Mouse (Mus musculus): Measurements from ENCODE around the gene Inip. TPM values are rescaled to one million over a fixed set of nuclear protein-coding genes. Genes with fewer than 3 reads are reported as not detected.

The Inip gene
- polyA plus RNA-seq, 1 experiment from 2014 or later: 17.3 TPM

DNA sequence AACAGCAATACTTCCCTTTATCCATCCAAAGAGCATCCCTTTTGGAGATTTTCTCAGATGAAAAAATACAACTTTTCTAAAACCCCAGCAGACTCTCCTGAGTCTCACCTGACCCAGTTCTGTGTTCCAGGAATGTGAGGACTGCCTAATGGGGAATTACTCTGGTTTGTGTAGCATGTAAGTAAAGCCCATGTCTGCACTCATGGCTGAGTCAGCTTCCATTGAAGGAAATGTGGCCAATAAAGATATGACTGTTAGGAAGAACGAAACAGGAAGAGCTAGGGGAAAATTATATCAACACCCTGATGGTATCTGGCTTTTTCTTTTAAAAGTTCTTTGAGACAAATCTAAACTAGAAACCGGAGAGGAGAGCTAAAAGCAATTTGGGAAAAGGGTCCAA, 33.7 kb downstream of the Inip start:
- Histone ChIP-seq H3K36me3 (replicated peaks) (peaks cover 30% of the 10 kb centered on the region), H3K4me1 (replicated peaks) (peaks cover 6% of the 10 kb centered on the region; the same call in 1 of the 2 replicates), H3K4me3 (replicated peaks) (no peak overlapping the region), H3K9me3 (replicated peaks) (no peaks in the 10 kb centered on the region), H3K27ac (replicated peaks) (no peak overlapping the region), H3K27me3 (no peaks in the 10 kb centered on the region), H3K9ac (no peak overlapping the region), H3K4me2 (no peak overlapping the region)
- WGBS (ENCODE audit: insufficient replicate concordance): 17% methylated on average over 2 of the region's 2 CpGs
- no peak for ATAC-seq (ENCODE audit: insufficient read depth)

DNA sequence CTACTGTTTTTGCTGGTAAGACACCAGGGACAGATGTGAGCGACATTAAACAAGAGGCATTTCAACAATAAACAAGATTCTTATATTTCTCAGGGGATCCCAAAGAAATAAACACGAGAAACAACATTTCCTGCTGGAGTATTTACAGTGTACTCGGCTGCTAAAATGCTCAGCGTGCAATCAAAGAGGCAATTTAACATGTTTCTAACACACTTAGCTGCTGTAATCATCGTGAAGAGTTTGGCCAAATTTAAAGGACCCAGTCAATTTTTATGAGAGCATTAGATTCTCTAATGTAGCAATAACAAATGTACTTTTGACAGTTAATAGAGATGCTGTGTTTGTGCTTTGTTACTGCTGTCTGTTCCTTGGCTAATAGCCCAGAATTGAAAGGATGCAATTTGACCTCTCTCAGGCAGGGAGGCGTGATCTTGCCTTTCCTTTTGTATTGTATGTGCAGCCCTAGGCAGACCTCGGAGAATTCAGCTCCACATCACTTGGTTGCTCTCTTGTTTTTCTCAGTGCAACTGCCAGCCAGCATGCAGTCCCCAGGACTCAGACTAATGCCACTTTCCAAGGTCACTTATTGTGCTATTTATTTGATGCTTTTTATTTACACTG, 35.9 kb downstream of the Inip start:
- Histone ChIP-seq H3K9ac (no peak overlapping the region), H3K27me3 (no peaks in the 10 kb centered on the region), H3K36me3 (replicated peaks) (peaks cover 8% of the 10 kb centered on the region), H3K9me3 (replicated peaks) (no peaks in the 10 kb centered on the region), H3K4me1 (replicated peaks) (peaks cover 6% of the 10 kb centered on the region; the same call in 1 of the 2 replicates), H3K4me2 (peak overlapping the region; percentile 13; the same call in 1 of the 2 replicates), H3K4me3 (replicated peaks) (no peak overlapping the region), H3K27ac (replicated peaks) (no peak overlapping the region)
- 42% methylated on average over 7 of the region's 7 CpGs for WGBS (ENCODE audit: insufficient replicate concordance)
- ATAC-seq (ENCODE audit: insufficient read depth): no peak

DNA sequence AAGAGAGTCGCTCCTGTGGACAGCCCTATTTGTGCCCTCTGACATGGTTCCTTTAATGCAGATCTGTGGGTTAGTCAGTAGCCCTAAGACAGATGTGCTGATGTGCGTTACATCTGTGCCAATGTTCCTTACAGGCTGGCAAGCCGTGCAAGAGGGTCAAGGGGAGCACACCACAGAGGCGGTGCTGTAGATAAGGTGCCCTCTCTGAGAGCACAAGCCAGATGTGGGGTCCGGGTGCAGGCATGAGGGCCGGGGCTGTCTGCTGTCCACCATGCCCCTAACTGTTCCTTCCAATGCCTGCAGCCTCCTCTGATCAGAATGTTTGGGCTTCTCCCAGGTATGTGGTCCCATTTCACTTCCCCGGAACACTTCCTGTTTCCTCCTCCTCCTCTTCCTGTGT, 36.4 kb downstream of the Inip start:
- Histone ChIP-seq H3K9ac (no peak overlapping the region), H3K27ac (replicated peaks) (no peak overlapping the region), H3K27me3 (no peaks in the 10 kb centered on the region), H3K36me3 (replicated peaks) (peaks cover 3% of the 10 kb centered on the region), H3K9me3 (replicated peaks) (no peaks in the 10 kb centered on the region), H3K4me1 (replicated peaks) (peaks cover 6% of the 10 kb centered on the region; the same call in 1 of the 2 replicates), H3K4me2 (peak overlapping the region; percentile 13; the same call in 1 of the 2 replicates), H3K4me3 (replicated peaks) (no peak overlapping the region)
- ATAC-seq (ENCODE audit: insufficient read depth): no peak
- WGBS (ENCODE audit: insufficient replicate concordance): 42% methylated on average over 7 of the region's 7 CpGs

DNA sequence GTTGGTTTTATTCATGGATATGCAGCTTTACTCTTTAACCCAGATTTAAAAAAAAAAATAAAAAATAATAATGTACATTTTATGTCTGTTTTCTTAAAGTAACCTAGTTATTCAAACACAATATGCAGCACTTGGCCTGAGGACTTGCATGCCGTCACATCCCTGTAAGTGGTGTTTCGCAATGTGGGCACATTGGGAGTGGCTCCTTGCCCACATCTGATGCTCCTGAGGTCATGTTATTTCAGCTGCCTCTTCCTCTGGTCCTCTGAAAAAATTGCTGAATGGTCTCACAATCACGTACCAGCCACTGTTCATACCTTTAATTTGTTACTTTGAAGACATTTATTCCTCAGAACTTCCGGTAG, 40.0 kb downstream of the Inip start:
- WGBS (ENCODE audit: insufficient replicate concordance): 58% methylated on average over 4 of the region's 4 CpGs
- Histone ChIP-seq H3K36me3 (replicated peaks) (no peaks in the 10 kb centered on the region), H3K4me3 (replicated peaks) (no peak overlapping the region), H3K27ac (replicated peaks) (no peak overlapping the region), H3K9ac (no peak overlapping the region), H3K4me1 (replicated peaks) (peaks cover 6% of the 10 kb centered on the region; the same call in 1 of the 2 replicates), H3K9me3 (replicated peaks) (no peaks in the 10 kb centered on the region), H3K4me2 (no peak overlapping the region), H3K27me3 (no peaks in the 10 kb centered on the region)
- ATAC-seq (ENCODE audit: insufficient read depth): no peak

DNA sequence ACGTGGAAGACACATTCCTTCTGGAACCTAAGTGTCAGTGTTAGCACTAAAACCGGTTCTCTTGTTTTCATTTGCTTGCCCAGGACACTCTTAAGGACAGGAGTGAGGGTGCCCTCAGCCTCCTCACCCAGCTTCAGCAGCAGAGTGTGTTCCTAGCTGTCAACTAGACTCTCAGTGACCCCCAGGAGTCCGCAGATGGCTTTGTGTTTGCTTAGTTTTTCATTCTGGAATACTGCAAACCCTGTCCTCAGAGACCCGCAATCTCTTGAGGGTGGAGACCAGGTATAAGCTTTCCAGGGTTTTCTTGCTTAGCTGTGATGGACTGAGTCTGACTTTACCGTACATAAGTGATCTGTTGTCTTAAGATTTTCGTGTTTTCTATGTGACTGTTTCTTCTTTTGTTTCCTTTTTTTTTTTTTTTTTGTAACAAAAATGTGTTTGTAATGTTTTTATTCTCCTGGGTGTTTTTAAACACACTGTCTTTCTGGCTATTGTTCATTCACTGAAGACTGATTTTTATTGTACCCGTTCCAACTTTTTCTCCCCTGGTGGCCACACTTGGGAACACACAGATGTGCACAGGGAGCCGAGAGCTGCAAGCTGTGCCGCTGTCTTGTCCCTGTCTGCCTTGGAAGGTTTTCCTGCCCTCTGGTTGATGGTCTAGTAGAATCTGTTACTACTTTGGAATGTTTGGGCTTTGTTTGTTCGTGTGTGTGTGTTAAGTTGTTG, 40.6 kb downstream of the Inip start:
- Histone ChIP-seq H3K27ac (replicated peaks) (no peak overlapping the region), H3K36me3 (replicated peaks) (no peaks in the 10 kb centered on the region), H3K4me2 (no peak overlapping the region), H3K27me3 (no peaks in the 10 kb centered on the region), H3K4me1 (replicated peaks) (peaks cover 6% of the 10 kb centered on the region; the same call in 1 of the 2 replicates), H3K4me3 (replicated peaks) (no peak overlapping the region), H3K9me3 (replicated peaks) (no peaks in the 10 kb centered on the region), H3K9ac (no peak overlapping the region)
- 54% methylated on average over 10 of the region's 10 CpGs for WGBS (ENCODE audit: insufficient replicate concordance)
- no peak for ATAC-seq (ENCODE audit: insufficient read depth)

DNA sequence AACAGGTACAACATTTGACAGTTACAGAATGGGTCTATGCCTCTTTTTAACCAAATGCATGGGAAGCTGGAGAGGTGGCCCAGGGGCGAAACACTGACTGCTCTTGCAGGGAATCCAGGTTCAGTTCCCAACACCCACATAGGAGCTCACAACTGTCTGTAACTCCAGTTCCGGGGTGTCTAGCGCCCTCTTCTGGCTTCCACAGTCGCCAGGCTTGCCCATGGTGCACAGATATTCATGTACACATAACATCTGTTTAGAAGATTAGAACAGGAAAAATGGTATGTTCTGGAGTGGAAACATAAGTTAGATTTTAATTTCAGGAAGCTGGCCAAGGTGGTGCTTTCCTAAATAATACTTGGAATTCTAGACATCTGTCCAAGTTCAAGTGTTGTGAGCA, 41.4 kb downstream of the Inip start:
- Histone ChIP-seq H3K4me1 (replicated peaks) (peaks cover 3% of the 10 kb centered on the region), H3K27me3 (no peaks in the 10 kb centered on the region), H3K36me3 (replicated peaks) (no peaks in the 10 kb centered on the region), H3K4me3 (replicated peaks) (no peak overlapping the region), H3K9me3 (replicated peaks) (no peaks in the 10 kb centered on the region), H3K27ac (replicated peaks) (no peak overlapping the region), H3K9ac (no peak overlapping the region), H3K4me2 (no peak overlapping the region)
- no peak for ATAC-seq (ENCODE audit: insufficient read depth)
- WGBS (ENCODE audit: insufficient replicate concordance): 54% methylated on average over 4 of the region's 4 CpGs

DNA sequence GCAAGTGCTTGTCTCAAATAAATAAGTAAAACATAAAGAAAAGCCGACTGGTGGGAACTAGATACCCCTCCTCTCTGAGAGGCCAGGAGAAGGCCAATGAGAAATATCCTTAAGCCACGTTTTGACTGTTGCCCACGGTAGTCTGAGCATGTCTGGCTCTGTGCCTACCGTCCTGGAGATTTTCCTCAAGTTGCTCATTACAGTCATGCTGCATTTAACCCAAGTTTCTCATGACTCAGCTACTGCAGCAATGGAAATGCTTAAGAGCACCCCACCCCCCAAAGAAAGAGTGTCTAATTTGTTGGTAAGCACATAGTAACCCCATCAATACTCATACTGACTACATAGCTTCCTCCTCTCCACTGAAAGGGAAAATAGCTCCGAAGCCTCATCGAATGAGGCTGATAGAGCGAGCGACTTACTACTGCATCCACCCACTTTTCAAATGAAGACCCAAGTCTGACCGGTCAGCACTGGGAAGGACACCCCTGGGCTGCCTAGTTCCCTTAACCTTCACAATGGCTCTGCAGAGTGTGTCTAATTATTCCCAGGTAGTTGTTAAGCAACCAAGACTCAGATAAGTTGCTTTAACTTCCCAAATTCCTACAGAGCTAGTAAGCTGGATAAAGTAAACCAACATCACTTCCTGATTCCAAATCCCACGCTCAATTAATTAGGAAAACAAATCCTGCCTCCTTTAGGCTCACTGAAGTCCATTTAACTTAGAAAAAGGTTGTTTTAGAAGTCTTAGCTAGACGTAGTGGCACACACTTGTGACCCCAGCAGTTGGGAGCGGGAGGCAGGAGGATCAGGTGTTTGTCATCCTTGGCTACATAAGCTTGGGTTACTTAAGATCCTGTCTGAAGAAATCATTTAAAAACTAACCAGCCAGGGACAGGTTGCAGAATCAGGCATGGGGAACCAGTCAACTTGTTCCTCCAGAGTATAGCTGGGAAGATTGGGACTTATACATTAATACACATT, 43.6 kb downstream of the Inip start:
- H3K4me2 ChIP-seq: no peak overlapping the region
- peaks cover 3% of the 10 kb centered on the region; the same call in 1 of the 2 replicates for H3K4me1 ChIP-seq (replicated peaks)
- 0 out of 2 replicates have a peak, but pooled peaks cover 2% of the 10 kb centered on the region for H3K36me3 ChIP-seq (replicated peaks)
- ATAC-seq (ENCODE audit: insufficient read depth): no peak
- no peak overlapping the region for H3K4me3 ChIP-seq (replicated peaks)
- H3K9me3 ChIP-seq (replicated peaks): no peaks in the 10 kb centered on the region
- H3K27ac ChIP-seq (replicated peaks): no peak overlapping the region
- H3K9ac ChIP-seq: no peak overlapping the region
- H3K27me3 ChIP-seq: no peaks in the 10 kb centered on the region
- 71% methylated on average over 12 of the region's 12 CpGs for WGBS (ENCODE audit: insufficient replicate concordance)

DNA sequence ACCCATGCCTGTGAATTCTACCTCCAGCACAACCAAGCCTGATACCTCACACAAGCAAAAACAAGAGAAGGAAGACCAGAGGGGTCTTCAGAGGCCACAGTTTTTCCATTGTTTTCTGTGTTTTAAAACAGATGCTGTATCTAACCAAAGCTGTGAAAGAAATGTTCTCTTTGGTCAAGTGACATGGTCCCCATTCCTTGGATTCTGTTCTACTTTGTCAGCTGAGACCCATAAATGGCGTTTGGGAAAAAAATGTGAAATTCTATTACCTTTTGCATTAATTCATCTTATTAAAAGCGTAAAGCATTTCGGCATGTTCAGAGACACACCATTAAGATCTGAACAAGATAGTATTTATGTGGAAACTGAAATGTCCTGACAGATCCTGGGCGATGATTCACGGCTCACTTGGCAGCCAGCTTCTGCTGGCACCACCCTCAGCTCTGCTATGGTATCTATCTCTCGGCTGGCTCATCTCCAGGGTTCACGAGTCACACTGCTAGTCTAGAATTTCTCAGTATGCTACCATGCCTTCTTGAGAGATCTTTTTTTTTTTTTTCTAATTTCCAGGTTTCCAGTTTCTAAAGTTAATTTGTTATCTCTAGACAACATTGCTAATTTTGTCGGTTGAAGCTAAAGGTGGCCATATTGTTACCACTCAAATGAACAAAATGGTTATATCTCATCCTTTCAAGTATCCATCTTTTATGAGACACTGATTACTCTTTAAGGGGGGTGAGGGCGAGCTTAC, 44.9 kb downstream of the Inip start:
- ATAC-seq (ENCODE audit: insufficient read depth): no peak
- H3K4me3 ChIP-seq (replicated peaks): no peak overlapping the region
- H3K27me3 ChIP-seq: no peaks in the 10 kb centered on the region

DNA sequence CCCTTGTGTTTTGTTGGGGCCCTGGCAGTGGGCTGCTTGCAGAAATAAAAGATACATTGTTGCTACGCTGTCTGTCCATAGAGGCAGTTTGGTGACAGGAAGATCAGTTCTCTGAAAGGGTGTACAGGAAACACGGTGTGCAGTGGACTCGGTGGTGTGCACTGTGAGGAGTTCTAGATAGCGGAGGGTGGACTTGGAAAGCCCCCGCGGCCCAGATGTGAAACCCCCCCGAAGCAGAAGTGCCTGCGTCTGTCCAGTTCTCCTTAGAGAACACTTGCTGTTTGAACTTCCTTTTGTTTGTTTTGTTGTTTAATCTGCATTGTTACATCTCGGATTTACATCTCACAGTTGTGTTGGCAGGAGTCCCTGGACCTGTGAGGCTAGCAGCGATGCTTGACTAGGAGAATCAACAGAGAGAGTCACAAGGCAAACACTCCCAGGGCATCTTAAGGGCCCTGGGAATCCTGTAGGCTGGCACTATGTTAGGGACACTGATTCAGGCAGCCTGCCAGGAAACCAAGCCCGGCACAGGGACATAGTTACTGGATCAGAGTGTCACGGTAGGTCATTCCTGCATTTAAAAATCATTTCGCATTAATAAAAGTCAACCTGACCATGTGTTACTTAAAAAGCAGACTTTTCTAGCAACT, 47.8 kb downstream of the Inip start:
- no peak overlapping the region for H3K4me3 ChIP-seq (replicated peaks)
- WGBS (ENCODE audit: insufficient replicate concordance): 55% methylated on average over 13 of the region's 13 CpGs

More for the DNA sequence above, 44.9 kb downstream of the Inip start:
- H3K4me2 ChIP-seq: no peak overlapping the region
- no peak overlapping the region for H3K27ac ChIP-seq (replicated peaks)
- peaks cover 3% of the 10 kb centered on the region; the same call in 1 of the 2 replicates for H3K4me1 ChIP-seq (replicated peaks)
- H3K9me3 ChIP-seq (replicated peaks): no peaks in the 10 kb centered on the region
- 0 out of 2 replicates have a peak, but pooled peaks cover 6% of the 10 kb centered on the region for H3K36me3 ChIP-seq (replicated peaks)
- 58% methylated on average over 9 of the region's 9 CpGs for WGBS (ENCODE audit: insufficient replicate concordance)
- no peak overlapping the region for H3K9ac ChIP-seq

DNA sequence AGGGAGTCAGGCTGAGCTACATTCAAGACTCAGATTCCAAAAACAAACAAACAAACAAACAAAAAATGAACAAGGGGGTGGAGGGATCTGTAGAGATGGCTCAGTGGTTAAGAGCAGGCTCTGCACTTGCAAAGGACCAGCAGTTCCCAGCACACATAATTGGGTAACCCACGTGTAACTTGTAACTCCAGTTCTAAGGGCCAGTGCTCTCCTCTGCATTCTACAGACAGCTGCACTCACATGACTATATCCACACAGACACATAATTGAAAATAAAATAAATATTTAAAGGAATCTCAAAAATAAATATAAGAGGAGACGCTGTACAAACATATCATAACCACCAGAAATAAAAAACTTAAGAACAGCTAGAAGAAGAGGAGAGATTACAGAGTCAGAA, 61.5 kb downstream of the Inip start:
- no peak for ATAC-seq (ENCODE audit: insufficient read depth)
- Histone ChIP-seq H3K27ac (replicated peaks) (no peak overlapping the region), H3K4me1 (replicated peaks) (no peaks in the 10 kb centered on the region), H3K4me3 (replicated peaks) (no peak overlapping the region), H3K9ac (no peak overlapping the region), H3K9me3 (replicated peaks) (no peaks in the 10 kb centered on the region), H3K4me2 (no peak overlapping the region), H3K27me3 (no peaks in the 10 kb centered on the region), H3K36me3 (replicated peaks) (no peaks in the 10 kb centered on the region)
- WGBS (ENCODE audit: insufficient replicate concordance): 67% methylated on average over 2 of the region's 2 CpGs

More for the DNA sequence above, 47.8 kb downstream of the Inip start:
- Histone ChIP-seq H3K9me3 (replicated peaks) (no peaks in the 10 kb centered on the region), H3K27ac (replicated peaks) (no peak overlapping the region), H3K9ac (no peak overlapping the region), H3K4me1 (replicated peaks) (peaks cover 3% of the 10 kb centered on the region; the same call in 1 of the 2 replicates), H3K4me2 (no peak overlapping the region), H3K36me3 (replicated peaks) (0 out of 2 replicates have a peak, but pooled peaks cover 6% of the 10 kb centered on the region), H3K27me3 (no peaks in the 10 kb centered on the region)
- ATAC-seq (ENCODE audit: insufficient read depth): no peak
